10 mouse cellular contexts compared by ENCODE assay signal in the genomic region with DNA sequence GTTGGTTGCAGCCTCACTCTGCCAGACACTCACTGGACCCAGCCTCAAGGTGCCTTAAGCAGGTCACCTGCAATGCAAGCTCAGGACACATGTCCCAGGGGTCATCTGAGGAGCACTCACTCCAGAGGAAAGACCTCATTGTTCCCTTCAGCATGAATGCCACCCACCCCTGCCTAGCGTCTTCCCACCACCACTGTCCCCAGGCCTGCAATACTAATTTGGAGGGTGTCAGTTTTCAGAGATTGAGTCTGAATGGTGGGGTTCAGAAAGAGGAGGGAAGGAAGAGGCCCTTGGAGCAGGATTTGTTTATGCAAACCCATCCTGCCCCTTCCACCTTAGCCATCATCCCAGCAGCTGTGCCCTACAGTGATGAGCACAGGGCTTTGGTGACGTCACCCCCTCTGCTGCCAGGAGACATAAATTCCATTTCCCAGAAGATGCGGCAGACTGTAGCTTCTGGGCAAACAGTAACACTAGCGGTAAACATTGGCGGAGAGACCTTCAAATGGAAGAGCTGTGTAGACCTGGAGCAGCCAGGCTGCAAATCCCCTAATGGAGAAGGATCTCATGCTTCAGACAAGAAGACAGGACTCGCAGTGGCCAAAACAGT.
A peak's percentile ranks its signal among the peaks of the same experiment; 100 is the strongest.
DNase-seq lines count a peak whose midpoint lies in the region; ATAC-seq and TF ChIP-seq lines count a peak whose summit lies in the region.
"Had no signal": no experiment of that assay in that cellular context is flagged by ENCODE, and none has a peak within 500 bp of the region (broad histone marks: within the 10 kb centered on the region; RNA-seq: fewer than 3 reads in every experiment).

No protein-coding gene starts in this region.

- intact Hi-C loops in heart, postnatal 25 days (cut with DNase I) = no loop called here

- H3K9me3 ChIP-seq in midbrain, embryonic 11.5 days (ENCODE audit: control insufficient read depth, low read length) = no peaks in the 10 kb centered on the region
- H3K9me3 ChIP-seq in midbrain, postnatal 0 days (ENCODE audit: low read length) = no peaks in the 10 kb centered on the region
- H3K9me3 ChIP-seq in neural tube, embryonic 13.5 days = no peaks in the 10 kb centered on the region

- no peaks in the 10 kb centered on the region; the same call in 1 of the 2 replicates for H3K27me3 ChIP-seq in midbrain, embryonic 11.5 days (ENCODE audit: control insufficient read depth, insufficient read depth, low read length)
- no peaks in the 10 kb centered on the region for H3K27me3 ChIP-seq in midbrain, postnatal 0 days (ENCODE audit: insufficient read depth, low read length)
- no peaks in the 10 kb centered on the region for H3K27me3 ChIP-seq in neural tube, embryonic 13.5 days

- peaks cover 3% of the 10 kb centered on the region; the same call in 1 of the 2 replicates for H3K4me1 ChIP-seq in midbrain, embryonic 11.5 days (ENCODE audit: control insufficient read depth, insufficient read depth, low read length)
- 0 out of 2 replicates have a peak, but pooled peaks cover 4% of the 10 kb centered on the region for H3K4me1 ChIP-seq in midbrain, postnatal 0 days (ENCODE audit: insufficient read depth, low read length)
- H3K4me1 ChIP-seq in neural tube, embryonic 13.5 days (replicated peaks) = peaks cover 22% of the 10 kb centered on the region

- no peak for TF ChIP-seq CTCF in midbrain, postnatal 0 days (IDR thresholded peaks at IDR 0.05)
- TF ChIP-seq CTCF in brain, embryonic 14.5 days (IDR thresholded peaks at IDR 0.05; ENCODE audit: borderline replicate concordance, extremely low read depth, insufficient read depth, insufficient read length) = no peak

- no peak overlapping the region for H3K9ac ChIP-seq in midbrain, embryonic 11.5 days (ENCODE audit: low read length)
- no peak overlapping the region for H3K9ac ChIP-seq in midbrain, postnatal 0 days (replicated peaks; ENCODE audit: low read length, poor library complexity, severe bottlenecking)
- H3K9ac ChIP-seq in neural tube, embryonic 13.5 days = no peak overlapping the region

- no peaks in the 10 kb centered on the region for H3K36me3 ChIP-seq in midbrain, embryonic 11.5 days (ENCODE audit: control insufficient read depth, insufficient read depth, low read length)
- H3K36me3 ChIP-seq in midbrain, postnatal 0 days (ENCODE audit: insufficient read depth, low read length) = no peaks in the 10 kb centered on the region
- H3K36me3 ChIP-seq in neural tube, embryonic 13.5 days = no peaks in the 10 kb centered on the region

- ATAC-seq in midbrain, embryonic 11.5 days (ENCODE audit: low FRiP score) = 0 out of 2 replicates have a peak, but pooled peaks have one; percentile 27
- ATAC-seq in midbrain, postnatal 0 days (ENCODE audit: low FRiP score) = no peak
- ATAC-seq in neural tube, embryonic 13.5 days (ENCODE audit: low read depth) = peak; percentile 82
- ATAC-seq in megakaryocyte progenitor cell, adult 5-6 weeks (replicated peaks; ENCODE audit: poor library complexity) = no peak

- no peak overlapping the region for H3K4me3 ChIP-seq in midbrain, embryonic 11.5 days (ENCODE audit: low read depth, low read length)
- H3K4me3 ChIP-seq in midbrain, postnatal 0 days (ENCODE audit: low read depth, low read length) = no peak overlapping the region
- H3K4me3 ChIP-seq in neural tube, embryonic 13.5 days = no peak overlapping the region

- 66% methylated on average over 6 of the region's 6 CpGs for WGBS in midbrain, embryonic 11.5 days
- WGBS in midbrain, postnatal 0 days = 55% methylated on average over 6 of the region's 6 CpGs
- WGBS in neural tube, embryonic 13.5 days = 28% methylated on average over 6 of the region's 6 CpGs

- no peak overlapping the region for H3K4me2 ChIP-seq in midbrain, embryonic 11.5 days
- H3K4me2 ChIP-seq in midbrain, postnatal 0 days (ENCODE audit: low read depth, low read length, poor library complexity, severe bottlenecking) = no peak overlapping the region
- no peak overlapping the region for H3K4me2 ChIP-seq in neural tube, embryonic 13.5 days

- DNase-seq in heart, adult 11 months = peak; percentile 75
- DNase-seq in heart, postnatal 25 days (ENCODE audit: low spot score) = no peak
- DNase-seq in midbrain, embryonic 11.5 days (ENCODE audit: low spot score, missing footprints) = no peak
- no peak for DNase-seq in midbrain, postnatal 0 days (ENCODE audit: low spot score)
- peak; percentile 71 for DNase-seq in brain, embryonic 14.5 days (ENCODE audit: low read depth)
- DNase-seq: gastrocnemius, postnatal 36 days; heart, postnatal 10 days; kidney, postnatal 14 days had no signal

- no peak overlapping the region for H3K27ac ChIP-seq in midbrain, embryonic 11.5 days (ENCODE audit: low read depth, low read length)
- no peak overlapping the region for H3K27ac ChIP-seq in midbrain, postnatal 0 days (ENCODE audit: low read depth, low read length)
- H3K27ac ChIP-seq in neural tube, embryonic 13.5 days (replicated peaks) = peak overlapping the region; percentile 46; the same call in 1 of the 2 replicates

- TF ChIP-seq POLR2A in brain, embryonic 14.5 days (IDR thresholded peaks at IDR 0.05; ENCODE audit: borderline replicate concordance, extremely low read depth, insufficient read depth, insufficient read length, poor library complexity, severe bottlenecking) = no peak

Comparison
In these comparisons a context has a peak if more than half of its experiments do, and no peak if none do; other contexts are left out.
1. DNase-seq: peak in heart, adult 11 months (single experiment) and brain, embryonic 14.5 days (single experiment); none in heart, postnatal 25 days (single experiment), midbrain, embryonic 11.5 days (single experiment) and midbrain, postnatal 0 days (single experiment).
2. ATAC-seq: peak in midbrain, embryonic 11.5 days (single experiment) and neural tube, embryonic 13.5 days (single experiment); none in midbrain, postnatal 0 days (single experiment) and megakaryocyte progenitor cell, adult 5-6 weeks (single experiment).